Mouse (Mus musculus) kidney, postnatal 0 days (tissue): ENCODE measurements around the gene Tbck. TPM values are rescaled to one million over a fixed set of nuclear protein-coding genes. Genes with fewer than 3 reads are reported as not detected.

Experiments used
- ATAC-seq: fragments of 200-750 bp; cut with Nextera tagmentation; replicated peaks from 2 replicates; pipeline ENCODE4 v1.8.0; 2017; ENCODE audit warnings: low read depth, moderate number of reproducible peaks, moderate TSS enrichment, moderate library complexity; ENCODE audit not compliant: low FRiP score
- DNase-seq: peaks from one replicate; pipeline ENCODE4 v3.0.0-alpha.2; 2016; ENCODE audit warnings: low spot score
- H3K27ac ChIP-seq: fragments of 300-500 bp; sonication (generic); 2 replicates; pipeline ENCODE4 v1.5.1; 2014; ENCODE audit warnings: mild to moderate bottlenecking
- H3K27me3 ChIP-seq: fragments of 300-500 bp; sonication (generic); 2 replicates; pipeline ENCODE4 v1.6.1; 2014; ENCODE audit warnings: low read length, mixed read lengths; ENCODE audit not compliant: insufficient read depth
- H3K36me3 ChIP-seq: fragments of 300-500 bp; sonication (generic); 2 replicates; pipeline ENCODE4 v1.6.1; 2014; ENCODE audit warnings: low read length, mixed read lengths; ENCODE audit not compliant: insufficient read depth
- H3K4me1 ChIP-seq: fragments of 300-500 bp; sonication (generic); replicated peaks from 2 replicates; pipeline ENCODE4 v1.6.1; 2014; ENCODE audit warnings: antibody characterized with exemption, low read length, mixed read lengths; ENCODE audit not compliant: insufficient read depth
- H3K4me2 ChIP-seq: fragments of 300-500 bp; sonication (generic); 2 replicates; pipeline ENCODE4 v1.6.1; 2014; ENCODE audit warnings: mild to moderate bottlenecking, low read length, moderate library complexity, mixed read lengths
- H3K4me3 ChIP-seq: fragments of 300-500 bp; sonication (generic); replicated peaks from 2 replicates; pipeline ENCODE4 v1.5.1; 2014; ENCODE audit warnings: low read depth, low read length
- H3K9ac ChIP-seq: fragments of 300-500 bp; sonication (generic); 2 replicates; pipeline ENCODE4 v1.6.1; 2014; ENCODE audit warnings: low read depth, low read length
- H3K9me3 ChIP-seq: fragments of 300-500 bp; sonication (generic); replicated peaks from 2 replicates; pipeline ENCODE4 v1.6.1; 2016; ENCODE audit warnings: low read length, inconsistent platforms, mixed read lengths
- CTCF ChIP-seq: IDR thresholded peaks from 2 replicates; pipeline ENCODE4 v1.5.1; 2016; ENCODE audit warnings: antibody characterized with exemption, low read depth, mild to moderate bottlenecking, moderate library complexity
- WGBS: fragments of 180-500 bp; shearing (Covaris S2); extraction: QIAGEN DNeasy Blood & Tissue Kit; methylation state at CpG from one replicate; pipeline ENCODE4 v1.1.7; 2014; 5-methylcytosine and 5-hydroxymethylcytosine counted together
- polyA plus RNA-seq: library from polyadenylated mRNA; unstranded; fragments of >200 nt; fragmentation: Nextera tagmentation; extraction: Ambion mirVana; gene quantifications from 2 replicates; pipeline ENCODE4 v1.2.1, GENCODE M21; 2015

Tbck gene
- polyA plus RNA-seq, 1 experiment from 2014 or later, result 19.6 TPM

GRCm38 (mm10) chr3:132704216-132704615 lies 20.3 kb downstream of the Tbck start:
- Histone ChIP-seq H3K27me3 (no peaks in the 10 kb centered on the region), H3K4me2 (no peak overlapping the region), H3K36me3 (no peaks in the 10 kb centered on the region), H3K4me1 (no peaks in the 10 kb centered on the region), H3K27ac (no peak overlapping the region), H3K4me3 (no peak overlapping the region), H3K9me3 (no peaks in the 10 kb centered on the region), H3K9ac (no peak overlapping the region)
- no peak for ATAC-seq
- WGBS, result 86% methylated on average over 3 of the region's 3 CpGs
- DNase-seq, result no peak
- no peak for TF ChIP-seq CTCF

DNA sequence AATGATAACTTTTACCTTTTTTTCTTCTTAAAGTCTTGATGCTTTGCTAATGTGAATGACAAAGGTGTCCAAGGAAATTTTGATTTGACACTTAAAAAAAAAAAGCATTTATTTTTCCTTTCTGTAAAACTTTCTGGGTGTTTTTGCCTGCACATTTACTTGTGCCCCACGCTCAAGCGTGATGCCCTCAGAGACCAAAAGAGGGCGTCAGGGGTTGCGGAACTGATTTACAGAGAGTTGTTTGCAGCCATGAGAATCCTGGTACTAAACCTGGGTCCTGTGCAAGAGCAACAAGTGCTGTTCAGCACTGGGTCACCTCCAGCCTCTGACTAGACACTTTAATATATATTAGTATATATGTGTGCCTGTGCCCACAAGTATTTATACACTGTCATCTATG lies 23.0 kb downstream of the Tbck start:
- no peak overlapping the region for H3K27ac ChIP-seq
- 89% methylated on average over 4 of the region's 4 CpGs for WGBS
- DNase-seq (no peak), ATAC-seq (no peak)
- no peak for TF ChIP-seq CTCF
- H3K27me3 ChIP-seq, result no peaks in the 10 kb centered on the region
- no peak overlapping the region for H3K4me3 ChIP-seq
- H3K9me3 ChIP-seq, result no peaks in the 10 kb centered on the region
- H3K36me3 ChIP-seq, result no peaks in the 10 kb centered on the region
- no peaks in the 10 kb centered on the region for H3K4me1 ChIP-seq
- H3K9ac ChIP-seq, result no peak overlapping the region
- H3K4me2 ChIP-seq, result no peak overlapping the region

- H3K9ac ChIP-seq, result no peak overlapping the region
- H3K27me3 ChIP-seq, result no peaks in the 10 kb centered on the region
- no peaks in the 10 kb centered on the region for H3K4me1 ChIP-seq
- DNase-seq, result peak; percentile 81
- H3K9me3 ChIP-seq, result no peaks in the 10 kb centered on the region
- H3K4me2 ChIP-seq, result 0 out of 2 replicates have a peak overlapping the region, but pooled peaks have one; percentile 15
- H3K27ac ChIP-seq, result peak overlapping the region; percentile 47
- H3K36me3 ChIP-seq, result 0 out of 2 replicates have a peak, but pooled peaks cover 3% of the 10 kb centered on the region
- H3K4me3 ChIP-seq, result no peak overlapping the region
- 32% methylated on average over 5 of the region's 5 CpGs for WGBS
- ATAC-seq, result peak; percentile 93
- no peak for TF ChIP-seq CTCF
Observed at GRCm38 (mm10) chr3:132713913-132714312, 30.0 kb downstream of the Tbck start.

DNA sequence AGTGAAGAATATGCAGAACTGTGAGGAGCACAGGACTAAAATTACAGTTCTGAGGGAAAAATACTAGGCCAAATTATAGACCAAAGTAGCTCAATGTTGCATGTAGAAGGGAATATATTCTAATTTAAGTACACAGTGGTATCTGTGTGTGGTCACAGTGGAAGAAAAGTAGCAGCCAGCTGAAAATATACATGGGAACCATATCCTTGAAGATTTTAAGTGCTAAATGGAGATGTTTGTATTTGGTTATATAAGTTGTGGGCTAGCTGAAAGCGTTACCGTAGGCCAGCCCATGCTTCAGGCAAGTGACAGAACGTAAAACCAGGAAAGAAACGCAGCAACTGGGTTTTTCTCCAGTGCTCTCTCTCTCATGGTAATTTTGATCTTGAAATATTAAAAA lies 33.4 kb downstream of the Tbck start:
- TF ChIP-seq CTCF, result no peak
- Histone ChIP-seq H3K4me2 (no peak overlapping the region), H3K4me3 (no peak overlapping the region), H3K9me3 (no peaks in the 10 kb centered on the region), H3K27ac (no peak overlapping the region), H3K4me1 (no peaks in the 10 kb centered on the region), H3K27me3 (no peaks in the 10 kb centered on the region), H3K36me3 (0 out of 2 replicates have a peak, but pooled peaks cover 14% of the 10 kb centered on the region), H3K9ac (no peak overlapping the region)
- ATAC-seq (no peak), DNase-seq (no peak)
- WGBS, result 97% methylated on average over 4 of the region's 4 CpGs

GRCm38 (mm10) chr3:132724326-132724725 lies 40.4 kb downstream of the Tbck start:
- WGBS, result 76% methylated on average over 3 of the region's 3 CpGs
- no peak for ATAC-seq
- H3K4me2 ChIP-seq, result no peak overlapping the region
- no peak overlapping the region for H3K9ac ChIP-seq
- no peaks in the 10 kb centered on the region for H3K9me3 ChIP-seq
- no peak for TF ChIP-seq CTCF
- no peak for DNase-seq
- no peaks in the 10 kb centered on the region for H3K4me1 ChIP-seq
- H3K36me3 ChIP-seq, result peaks cover 15% of the 10 kb centered on the region; the same call in 1 of the 2 replicates
- H3K4me3 ChIP-seq, result no peak overlapping the region
- H3K27ac ChIP-seq, result no peak overlapping the region
- H3K27me3 ChIP-seq, result no peaks in the 10 kb centered on the region

DNA sequence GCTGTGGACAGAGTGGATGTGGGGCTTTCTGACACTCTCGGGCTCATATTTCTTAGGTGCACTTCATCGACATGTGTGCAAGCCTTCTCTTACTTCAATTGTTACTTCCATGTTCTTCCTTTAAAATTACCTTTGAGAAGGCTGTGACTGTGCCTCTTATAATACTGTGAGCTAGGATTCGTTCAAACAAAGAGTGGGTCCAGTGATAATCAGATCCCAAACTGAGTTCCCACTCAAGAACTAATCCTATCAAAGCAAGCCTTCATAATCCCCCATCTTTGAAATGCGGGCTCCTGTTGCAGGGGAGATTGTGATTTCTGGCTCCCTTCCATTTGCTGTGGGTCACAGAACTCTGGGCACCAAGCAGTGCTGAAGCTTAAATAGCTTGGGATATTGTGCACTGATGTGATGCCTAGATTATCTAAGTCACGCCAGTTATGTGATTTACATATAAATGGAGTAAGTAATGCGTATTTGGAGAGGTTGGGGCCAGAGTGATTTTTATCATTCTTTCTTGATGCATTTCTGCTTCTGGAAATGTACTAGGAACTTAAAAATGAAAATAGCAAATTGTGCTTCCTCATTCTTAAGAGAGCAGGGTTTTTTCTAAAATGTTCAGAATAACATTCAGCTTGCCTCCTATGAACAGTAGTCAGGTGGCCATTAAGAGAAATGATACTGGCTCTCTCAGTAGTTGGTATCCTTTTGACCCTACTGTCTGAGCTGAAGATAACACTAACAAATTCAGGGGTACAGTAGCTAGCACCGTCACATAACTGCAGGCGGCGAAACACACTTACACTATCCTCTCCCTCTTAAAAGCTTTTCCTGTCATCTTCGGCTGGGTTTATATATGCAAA lies 60.6 kb downstream of the Tbck start:
- no peak overlapping the region for H3K27ac ChIP-seq
- peak; percentile 63; the same call in 1 of the 2 replicates for ATAC-seq
- 79% methylated on average over 10 of the region's 10 CpGs for WGBS

More for the DNA sequence above, 60.6 kb downstream of the Tbck start:
- Histone ChIP-seq H3K9me3 (no peaks in the 10 kb centered on the region), H3K4me3 (no peak overlapping the region), H3K9ac (no peak overlapping the region), H3K4me1 (no peaks in the 10 kb centered on the region), H3K4me2 (no peak overlapping the region), H3K36me3 (no peaks in the 10 kb centered on the region), H3K27me3 (no peaks in the 10 kb centered on the region)
- peak; percentile 2 for DNase-seq
- TF ChIP-seq CTCF, result no peak
